Mouse (Mus musculus) brain, adult 10 weeks (tissue): ENCODE measurements around the gene Wdr34. TPM values are rescaled to one million over a fixed set of nuclear protein-coding genes. Genes with fewer than 3 reads are reported as not detected.

ENCODE experiments used
- polyA plus RNA-seq: library from polyadenylated mRNA; stranded (reverse); fragments of 350-450 nt; fragmentation: Illumina TruSeq; extraction: RNeasy Lipid Tissue Mini Kit (QIAGEN cat#74804); gene quantifications from one replicate; pipeline ENCODE4 v1.2.3, GENCODE M21; 2015; ENCODE audit warnings: low read depth, low replicate concordance

The Wdr34 gene
- polyA plus RNA-seq = 38.2 TPM

GRCm38 (mm10) chr2:30048699-30049388, at the start of gene Wdr34:
Wdr34 (minus strand) TSS chr2:30048881.

GRCm38 (mm10) chr2:30093471-30094207, 45.0 kb upstream of the Wdr34 start, which contains the start of gene Zdhhc12:
Zdhhc12 (minus strand) TSS chr2:30093648.

GRCm38 (mm10) chr2:30077502-30078348, 29.0 kb upstream of the Wdr34 start, which contains the start of gene Pkn3:
Pkn3 (plus strand) TSS chr2:30077684.

GRCm38 (mm10) chr2:30057223-30057904, 8.7 kb upstream of the Wdr34 start, which contains the start of gene Set:
Set (plus strand) TSS chr2:30057378.

Other genes starting within 250 kb of the Wdr34 start
- gene Slc27a4, start 246.2 kb downstream of the Wdr34 start, polyA plus RNA-seq = 57.3 TPM
- 79.5 TPM for gene Urm1, start 228.8 kb downstream of the Wdr34 start, polyA plus RNA-seq
- gene Cercam, start 179.7 kb downstream of the Wdr34 start, polyA plus RNA-seq = 10.6 TPM
- 74.7 TPM for gene Odf2, start 159.7 kb downstream of the Wdr34 start, polyA plus RNA-seq
- 46.6 TPM for gene Gle1, start 113.5 kb downstream of the Wdr34 start, polyA plus RNA-seq
- 440 TPM for gene Sptan1, start 83.3 kb downstream of the Wdr34 start, polyA plus RNA-seq
- gene Set, start 8.5 kb upstream of the Wdr34 start, polyA plus RNA-seq = 242 TPM
- 1.4 TPM for gene Pkn3, start 28.8 kb upstream of the Wdr34 start, polyA plus RNA-seq
- gene Zdhhc12, start 44.8 kb upstream of the Wdr34 start, polyA plus RNA-seq = 7.5 TPM
- 100 TPM for gene Zer1, start 75.7 kb upstream of the Wdr34 start, polyA plus RNA-seq
- gene Tbc1d13, start 84.9 kb upstream of the Wdr34 start, polyA plus RNA-seq = 34.8 TPM
- 23.6 TPM for gene Endog, start 122.6 kb upstream of the Wdr34 start, polyA plus RNA-seq
- 42.4 TPM for gene Spout1, start 129.6 kb upstream of the Wdr34 start, polyA plus RNA-seq
- 15.7 TPM for gene Kyat1, start 157.0 kb upstream of the Wdr34 start, polyA plus RNA-seq
- 21.0 TPM for gene Lrrc8a, start 188.8 kb upstream of the Wdr34 start, polyA plus RNA-seq
- 4.9 TPM for gene Gm28035, start 191.7 kb upstream of the Wdr34 start, polyA plus RNA-seq
- gene Phyhd1, start 217.3 kb upstream of the Wdr34 start, polyA plus RNA-seq = 26.0 TPM
- not detected for gene Gm28038, start 232.2 kb upstream of the Wdr34 start, polyA plus RNA-seq
- 21.6 TPM for gene Dolk, start 237.5 kb upstream of the Wdr34 start, polyA plus RNA-seq
- 8.6 TPM for gene Nup188, start 237.5 kb upstream of the Wdr34 start, polyA plus RNA-seq